Mouse (Mus musculus): ENCODE data around the gene Vmn2r5. TPM values are rescaled to one million over a fixed set of nuclear protein-coding genes. Genes with fewer than 3 reads are reported as not detected.
"Not testable (repeated sequence)": the region's sequence is repeated elsewhere in the genome, so short reads cannot be mapped to it uniquely, and the experiment has no call there.

Gene Vmn2r5
- total RNA-seq (2021), result not detected

GRCm38 (mm10) chr3:64509742-64510141 lies at the start of gene Vmn2r5:
Vmn2r5 (minus strand) TSS chr3:64509842.
- DNase-seq; intact Hi-C loops (cut with DNase I): not testable (repeated sequence)

GRCm38 (mm10) chr3:64523585-64523984 lies 13.9 kb upstream of the Vmn2r5 start:
- intact Hi-C loops (cut with DNase I); DNase-seq: not testable (repeated sequence)

Other genes starting within 250 kb of the Vmn2r5 start
- not detected for gene Vmn2r3, start 220.1 kb downstream of the Vmn2r5 start, total RNA-seq (2021)
- not detected for gene Vmn2r4, start 94.5 kb downstream of the Vmn2r5 start, total RNA-seq (2021)
- not detected for gene Vmn2r6, start 56.0 kb upstream of the Vmn2r5 start, total RNA-seq (2021)

Measured in left cerebral cortex, postnatal 4 days (tissue).